Mouse (Mus musculus): ENCODE measurements at regions not wholly inside any gene's neighbourhood (a gene's known extent, or its start where the extent isn't known, plus 50 kb on each side); places are given as distances from the start of the nearest gene placed in this dataset.

GRCm38 (mm10) chr12:25192216-25192615, 95.3 kb upstream of the Id2 start:
- DNase-seq (ENCODE audit: low spot score in 2 of 2), result peak; percentile 26 to 29

GRCm38 (mm10) chr12:25190360-25190759, 93.4 kb upstream of the Id2 start:
- DNase-seq (ENCODE audit: low spot score in 2 of 2), result peak; percentile 46 to 51

- peak; percentile 58 to 60 for DNase-seq (ENCODE audit: low spot score in 2 of 2)
Observed at GRCm38 (mm10) chr12:25189174-25189761, 92.3 kb upstream of the Id2 start.

- no peak for DNase-seq (ENCODE audit: low spot score in 2 of 2)
Observed at GRCm38 (mm10) chr12:25188556-25188955, 91.6 kb upstream of the Id2 start.

DNA sequence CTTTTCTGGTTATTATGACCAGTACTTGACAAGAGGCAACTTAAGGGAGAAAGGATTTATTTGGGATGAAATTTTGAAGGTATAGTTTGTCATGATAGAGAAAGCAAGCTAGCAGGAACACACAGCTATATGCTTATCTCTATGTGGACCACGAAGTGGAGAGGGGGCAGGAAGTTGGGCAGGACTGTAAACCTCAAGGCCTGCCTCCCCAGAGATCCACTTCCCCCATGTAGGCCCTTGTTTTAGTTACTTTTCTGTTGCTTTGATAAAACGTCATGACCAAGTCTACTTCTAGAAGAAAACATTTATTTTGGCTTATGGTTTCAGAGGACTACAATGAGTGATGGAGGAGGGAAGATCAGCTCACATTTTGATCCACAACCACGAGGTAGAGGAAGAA, 90.3 kb upstream of the Id2 start:
- DNase-seq (ENCODE audit: low spot score in 2 of 2), result no peak

DNA sequence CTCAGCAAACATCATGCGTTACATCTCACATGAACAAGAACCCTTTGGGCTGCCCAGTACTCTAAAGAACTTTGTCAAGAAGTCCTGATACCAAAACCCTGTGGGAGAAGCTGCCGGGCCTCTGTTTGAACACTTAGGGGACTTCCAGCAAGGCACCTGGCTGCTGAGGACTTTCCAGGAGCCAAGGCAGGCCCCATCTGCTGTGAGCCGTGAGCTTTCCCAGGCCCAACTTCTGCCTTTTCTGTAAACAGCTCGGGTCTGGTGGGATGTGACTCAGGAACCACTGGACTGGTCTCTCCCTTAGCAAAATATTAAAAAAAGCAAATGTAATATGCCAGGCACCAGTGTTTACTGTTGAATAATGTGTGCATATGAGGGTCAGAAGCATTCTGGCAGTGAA, 85.7 kb upstream of the Id2 start:
- DNase-seq (ENCODE audit: low spot score in 2 of 2), result no peak

- no peak for DNase-seq (ENCODE audit: low spot score in 2 of 2)
Observed at GRCm38 (mm10) chr12:25181317-25181716, 84.4 kb upstream of the Id2 start.

DNA sequence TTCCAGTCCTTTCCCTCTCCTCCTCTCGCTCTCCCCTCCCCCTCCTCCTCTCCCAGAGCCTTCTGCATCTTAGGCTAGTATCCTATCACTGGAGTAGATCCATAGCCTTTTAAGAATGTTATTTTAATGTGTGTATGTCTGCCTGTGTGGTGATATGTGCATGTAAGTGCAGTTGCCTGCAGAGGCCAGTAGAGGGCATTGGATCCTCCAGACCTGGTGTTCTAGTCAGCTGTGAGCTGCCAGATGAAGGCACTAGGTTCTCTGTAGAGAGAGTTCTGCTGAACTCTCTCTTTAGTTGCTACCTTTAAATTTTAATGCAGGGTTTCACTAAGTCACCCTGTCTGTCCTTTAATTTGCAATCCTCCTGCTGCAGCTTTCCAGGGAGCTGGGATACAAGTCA, 83.9 kb upstream of the Id2 start:
- DNase-seq (ENCODE audit: low spot score in 2 of 2), result no peak

- DNase-seq (ENCODE audit: low spot score in 2 of 2), result no peak
Observed at GRCm38 (mm10) chr12:25180289-25180688, 83.3 kb upstream of the Id2 start.

DNA sequence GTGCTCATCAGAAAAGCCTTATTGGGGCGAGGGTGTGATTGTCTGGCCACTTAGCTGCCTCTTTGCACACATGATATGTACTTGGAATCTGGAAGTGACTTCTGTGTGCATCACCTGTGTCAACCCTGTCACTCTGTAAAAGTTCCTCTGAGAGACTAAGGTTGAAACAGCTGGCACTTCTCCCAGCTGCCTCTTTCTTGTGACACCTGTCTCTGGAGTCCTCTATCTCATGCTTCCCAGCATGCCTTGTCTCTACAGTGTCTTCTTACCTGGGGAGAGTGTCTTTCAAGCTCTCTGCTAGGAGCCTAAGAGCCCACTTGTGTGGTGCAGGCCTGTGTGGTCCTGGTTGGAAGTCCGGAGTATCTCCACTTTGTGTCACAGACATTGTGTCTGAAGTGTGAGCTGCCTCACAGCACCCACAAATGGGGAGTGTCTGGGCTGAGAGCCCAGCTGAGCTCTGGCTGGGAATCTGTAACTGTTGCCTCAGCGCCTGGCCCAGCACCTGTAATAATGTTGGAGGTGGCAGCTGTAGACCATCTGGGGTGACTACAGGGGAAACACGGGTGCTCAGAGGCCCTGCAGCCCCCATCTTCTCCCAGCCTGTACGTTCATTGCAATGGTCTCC, 81.7 kb upstream of the Id2 start:
- DNase-seq (ENCODE audit: low spot score in 2 of 2), result peak; percentile 39 to 46

GRCm38 (mm10) chr12:25177827-25178226, 80.9 kb upstream of the Id2 start:
- no peak for DNase-seq (ENCODE audit: low spot score in 2 of 2)

- DNase-seq (ENCODE audit: low spot score in 2 of 2), result no peak
Observed at GRCm38 (mm10) chr12:25176565-25176964, 79.6 kb upstream of the Id2 start.

DNA sequence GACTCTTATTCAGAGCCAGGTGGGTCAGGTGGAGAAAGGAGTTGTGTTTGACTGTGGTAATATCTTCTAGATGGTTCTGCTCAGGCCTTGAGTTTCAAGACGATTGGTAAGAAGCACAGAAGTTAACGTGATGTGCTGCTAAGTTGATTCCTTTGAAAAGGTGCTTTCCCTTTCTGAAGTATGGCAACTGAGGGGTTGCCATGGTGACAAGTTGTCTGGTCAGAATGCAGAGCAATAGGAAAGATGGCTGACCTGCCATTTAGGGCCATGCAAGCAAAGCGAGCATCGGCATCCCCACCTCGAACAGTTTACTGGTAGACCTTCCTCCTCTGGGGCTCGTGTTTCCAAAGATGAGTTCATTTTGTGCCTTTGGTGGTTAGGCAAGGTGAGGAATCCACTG, 76.1 kb upstream of the Id2 start:
- DNase-seq (ENCODE audit: low spot score in 2 of 2), result no peak

DNA sequence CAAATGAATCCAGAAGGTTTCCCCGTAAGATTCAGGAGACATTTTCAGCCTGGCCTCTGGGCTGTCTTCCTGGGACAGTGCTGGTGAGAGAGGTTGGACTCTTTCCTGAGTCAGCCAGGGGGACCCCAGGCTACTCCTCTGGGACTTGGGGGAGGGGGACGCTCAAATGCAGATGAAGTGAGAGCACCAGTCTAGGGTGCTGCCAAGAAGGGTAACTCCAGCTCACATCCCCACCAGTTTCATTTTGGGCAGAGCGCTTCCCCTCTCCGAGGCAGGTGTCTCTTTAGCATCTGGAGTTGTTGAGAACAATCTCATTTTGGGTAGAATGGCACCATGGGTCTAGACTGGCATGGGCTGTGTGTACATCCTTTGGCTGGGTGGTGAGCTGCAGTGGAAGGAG, 75.5 kb upstream of the Id2 start:
- no peak for DNase-seq (ENCODE audit: low spot score in 2 of 2)

GRCm38 (mm10) chr12:25169611-25170010, 72.7 kb upstream of the Id2 start:
- no peak for DNase-seq (ENCODE audit: low spot score in 2 of 2)

DNA sequence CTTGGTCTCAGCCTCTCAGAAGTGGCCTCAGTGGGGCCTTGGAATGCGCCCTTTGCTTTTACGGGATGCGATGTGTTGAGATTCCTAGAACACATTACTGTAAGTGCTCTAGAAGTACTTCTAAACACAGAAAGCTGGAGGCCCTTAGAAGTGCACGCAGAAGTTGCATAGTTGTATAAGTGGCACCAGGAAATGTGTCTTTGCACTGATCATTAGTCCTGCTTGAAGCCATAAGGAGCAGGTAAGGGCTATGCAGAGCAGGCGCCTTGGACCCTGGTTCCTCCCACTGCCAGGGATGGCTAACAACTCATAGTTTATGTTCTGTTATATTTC, 71.2 kb upstream of the Id2 start:
- DNase-seq (ENCODE audit: low spot score in 2 of 2), result no peak

DNA sequence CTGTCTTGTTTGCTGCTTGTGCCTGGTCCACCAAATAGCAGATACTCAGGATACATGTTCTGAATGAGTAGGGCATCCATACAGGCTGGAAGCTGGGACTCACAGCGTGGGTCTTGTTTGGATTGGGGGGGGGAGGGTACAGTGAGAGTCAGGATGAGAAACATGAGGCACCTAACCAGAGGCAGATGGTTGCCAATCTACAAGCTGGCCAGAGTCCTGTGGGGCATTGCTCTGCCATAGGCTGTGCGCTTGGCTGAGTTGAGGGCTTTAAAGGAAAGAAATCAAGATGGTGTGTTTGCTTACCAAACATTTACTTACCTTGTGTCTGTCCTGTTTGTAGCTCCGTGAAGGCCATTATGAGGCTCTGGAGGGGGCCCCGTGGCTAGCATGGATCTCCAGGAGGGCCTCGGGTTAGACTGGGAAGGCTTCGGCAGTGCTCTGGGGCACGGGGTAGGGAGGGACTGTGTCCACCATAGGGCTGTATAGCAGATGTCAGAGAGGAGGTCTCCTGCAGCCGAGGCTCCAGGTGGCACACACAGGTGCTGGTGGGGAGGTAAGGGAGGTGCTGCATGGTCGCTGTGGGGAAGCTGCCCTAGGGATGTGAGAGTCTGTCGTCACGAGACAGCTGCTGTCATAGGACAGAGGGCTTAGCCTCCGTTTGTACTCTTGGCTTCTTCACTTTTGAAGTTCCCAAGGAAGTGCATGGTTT, 70.7 kb upstream of the Id2 start:
- peak; percentile 13 to 16 for DNase-seq (ENCODE audit: low spot score in 2 of 2)

GRCm38 (mm10) chr12:25166525-25166924, 69.6 kb upstream of the Id2 start:
- no peak for DNase-seq (ENCODE audit: low spot score in 2 of 2)

DNA sequence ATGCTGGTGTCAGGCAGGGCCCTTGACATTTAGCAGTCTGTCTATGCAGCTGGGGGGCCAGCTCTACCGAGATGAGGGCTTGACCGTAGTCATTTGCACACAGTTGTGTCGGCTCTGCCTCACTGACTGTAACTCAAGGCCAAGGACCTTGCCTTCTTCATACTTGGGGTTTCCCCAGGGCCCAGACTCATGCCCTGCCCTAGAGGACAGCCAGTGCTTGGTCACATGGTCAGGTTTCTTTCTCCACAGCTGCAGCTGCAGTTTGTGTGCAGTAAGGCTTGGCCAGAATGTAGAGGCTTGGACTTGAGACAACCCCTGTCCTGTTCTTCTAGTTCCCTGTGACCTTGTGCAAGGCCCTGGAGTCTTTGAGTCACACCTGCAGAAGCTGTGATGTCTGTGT, 68.7 kb upstream of the Id2 start:
- no peak for DNase-seq (ENCODE audit: low spot score in 2 of 2)

DNA sequence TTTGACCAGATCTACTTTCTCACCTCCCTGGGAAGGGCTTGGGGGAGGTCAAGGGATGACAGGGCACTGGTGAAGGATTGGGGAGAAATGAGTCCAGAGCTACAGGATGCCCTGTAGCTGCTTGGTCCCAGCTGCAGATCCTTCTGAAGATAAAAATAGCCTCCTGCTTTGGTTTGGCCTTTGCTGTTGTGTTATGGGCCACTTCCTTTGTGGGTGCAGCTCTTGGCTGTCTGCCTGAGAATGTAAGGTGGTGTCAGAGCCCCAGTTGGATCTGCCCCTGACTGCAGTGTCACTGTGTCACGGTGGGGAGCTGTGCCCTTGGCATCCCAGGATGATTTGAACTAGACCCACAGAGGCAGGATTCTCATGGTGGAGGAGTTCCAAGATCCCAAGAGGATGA, 67.8 kb upstream of the Id2 start:
- peak in 1 of 2 experiments; percentile 22 for DNase-seq (ENCODE audit: low spot score in 2 of 2)

DNA sequence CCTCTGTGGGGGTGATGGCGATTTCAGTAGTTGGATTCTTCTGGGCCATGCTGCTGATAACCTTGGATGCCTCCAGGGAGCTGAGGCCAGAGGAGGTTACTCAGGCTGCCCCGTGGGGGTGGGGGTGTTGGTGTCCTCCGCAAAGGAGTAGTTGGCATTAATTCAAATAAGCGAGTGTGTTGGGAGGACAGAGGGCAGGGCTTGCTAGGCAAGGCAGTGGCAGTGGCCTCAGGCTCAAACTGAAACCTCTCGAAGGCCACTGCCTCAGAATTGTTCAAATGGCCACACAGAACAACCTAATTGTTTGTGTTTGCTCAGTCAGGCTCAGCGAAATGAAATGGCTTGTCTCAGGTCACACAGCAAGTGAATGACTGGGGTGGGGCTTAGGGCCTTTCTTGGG, 66.6 kb upstream of the Id2 start:
- no peak for DNase-seq (ENCODE audit: low spot score in 2 of 2)

DNA sequence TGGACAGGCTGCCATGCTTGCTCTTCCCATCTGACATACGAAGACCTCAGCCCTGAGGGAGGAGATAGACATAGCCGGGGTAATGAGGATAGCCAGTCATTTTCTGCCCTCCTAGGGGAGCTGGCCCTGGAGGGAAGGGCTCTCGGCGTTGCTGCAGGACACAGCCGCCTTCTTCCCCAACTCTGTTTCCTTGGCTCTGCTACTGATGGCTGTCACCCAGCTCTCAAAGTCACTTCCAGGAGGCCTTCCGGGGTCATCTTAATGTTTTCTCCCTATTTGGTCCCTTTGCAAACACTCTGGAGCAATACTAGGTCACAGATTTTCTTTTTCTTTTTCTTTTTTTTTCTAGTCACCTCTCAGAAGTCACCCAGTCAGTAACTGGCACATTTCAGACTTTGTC, 65.9 kb upstream of the Id2 start:
- DNase-seq (ENCODE audit: low spot score in 2 of 2), result no peak

DNA sequence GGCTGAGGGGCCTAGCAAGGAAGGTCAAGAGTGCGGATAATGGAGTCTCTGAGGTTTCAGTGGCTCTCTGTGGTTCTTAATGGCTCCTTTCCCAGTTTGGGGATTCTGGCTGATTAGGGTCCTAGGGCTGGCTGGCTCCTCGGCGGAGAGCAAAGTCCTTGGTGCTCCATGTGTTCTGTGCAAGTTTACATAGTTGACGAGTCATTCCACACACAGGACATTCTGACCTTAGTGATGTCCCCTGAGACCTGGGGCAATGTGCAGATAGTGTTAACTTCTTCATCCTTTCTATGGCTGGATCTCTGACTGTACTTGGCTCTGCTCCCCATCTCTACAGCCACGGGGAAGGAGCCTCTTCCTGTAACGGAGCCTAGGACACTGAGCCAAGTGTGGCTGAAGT, 65.0 kb upstream of the Id2 start:
- DNase-seq (ENCODE audit: low spot score in 2 of 2), result no peak
